Mouse (Mus musculus) heart, adult 2 months (tissue): ENCODE measurements at regions not wholly inside any gene's neighbourhood (a gene's known extent, or its start where the extent isn't known, plus 50 kb on each side); places are given as distances from the start of the nearest gene placed in this dataset.

ENCODE experiments used
- DNase-seq, 2 experiments: peaks; one replicate each; pipeline ENCODE4 v3.0.0; 2021
- H3K27ac ChIP-seq: fragments of 200-600 bp; 2 replicates; pipeline ENCODE4 v1.8.1; 2022
- H3K27me3 ChIP-seq: fragments of 200-500 bp; 2 replicates; pipeline ENCODE4 v1.6.1; 2012; ENCODE audit warnings: mild to moderate bottlenecking, low read length, inconsistent platforms, mixed read lengths; ENCODE audit not compliant: control insufficient read depth, insufficient read depth
- H3K36me3 ChIP-seq: fragments of 200-500 bp; 2 replicates; pipeline ENCODE4 v1.6.1; 2012; ENCODE audit warnings: low read length, inconsistent platforms; ENCODE audit not compliant: control insufficient read depth, insufficient read depth
- H3K4me1 ChIP-seq: fragments of 200-500 bp; 2 replicates; pipeline ENCODE4 v1.6.1; 2011; ENCODE audit warnings: low read length; ENCODE audit not compliant: control insufficient read depth, insufficient read depth
- H3K4me3 ChIP-seq: fragments of 200-600 bp; 2 replicates; pipeline ENCODE4 v1.8.1; 2022
- H3K79me2 ChIP-seq: fragments of 200-500 bp; replicated peaks from 2 replicates; pipeline ENCODE4 v1.6.1; 2012; ENCODE audit warnings: mild to moderate bottlenecking, inconsistent platforms, low read length, moderate library complexity, mixed read lengths; ENCODE audit not compliant: control insufficient read depth, insufficient read depth
- H3K9ac ChIP-seq: fragments of 200-500 bp; 2 replicates; pipeline ENCODE4 v1.6.1; 2012; ENCODE audit warnings: low read depth, mild to moderate bottlenecking, control low read depth, inconsistent platforms, low read length, mixed read lengths
- CTCF ChIP-seq: fragments of 200-600 bp; IDR thresholded peaks from 2 replicates; pipeline ENCODE4 v1.8.1; 2022; ENCODE audit warnings: antibody characterized with exemption, mild to moderate bottlenecking, moderate library complexity
- EP300 ChIP-seq: fragments of 200-500 bp; IDR thresholded peaks from 2 replicates; pipeline ENCODE4 v1.6.1; 2011; ENCODE audit warnings: low read depth, low read length, control low read depth; ENCODE audit not compliant: insufficient read depth
- POLR2A ChIP-seq: fragments of 200-500 bp; IDR thresholded peaks from 2 replicates; pipeline ENCODE4 v1.6.1; 2011; ENCODE audit warnings: mild to moderate bottlenecking, low read depth, low read length, control low read depth; ENCODE audit not compliant: insufficient read depth
- WGBS: fragments of 180-500 bp; shearing (Covaris S2); methylation state at CpG from one replicate; pipeline ENCODE4 v1.1.7; 2018; 5-methylcytosine and 5-hydroxymethylcytosine counted together
- intact Hi-C: fragments of 180-260 bp; cut with DNase I; formaldehyde crosslinking; loops from one replicate; pipeline ENCODE4 v1.15.1; 2025

GRCm38 (mm10) chr3:50973081-50973480 is 251.2 kb upstream of the Noct start:
- no peak for TF ChIP-seq EP300
- no peak for TF ChIP-seq POLR2A
- TF ChIP-seq CTCF: no peak
- no peaks in the 10 kb centered on the region for H3K79me2 ChIP-seq
- H3K27me3 ChIP-seq: no peaks in the 10 kb centered on the region
- DNase-seq: no peak
- intact Hi-C loops: no loop called here
- H3K27ac ChIP-seq: no peak overlapping the region
- 84% methylated on average over 6 of the region's 6 CpGs for WGBS
- H3K9ac ChIP-seq: no peak overlapping the region
- H3K4me3 ChIP-seq: no peak overlapping the region
- H3K4me1 ChIP-seq: no peaks in the 10 kb centered on the region
- no peaks in the 10 kb centered on the region for H3K36me3 ChIP-seq

GRCm38 (mm10) chr3:50976141-50976780 is 248.0 kb upstream of the Noct start:
- Histone ChIP-seq H3K27ac (no peak overlapping the region), H3K27me3 (no peaks in the 10 kb centered on the region), H3K79me2 (no peaks in the 10 kb centered on the region), H3K36me3 (no peaks in the 10 kb centered on the region), H3K4me1 (no peaks in the 10 kb centered on the region), H3K9ac (no peak overlapping the region), H3K4me3 (no peak overlapping the region)
- DNase-seq: no peak
- WGBS: 64% methylated on average over 5 of the region's 5 CpGs
- intact Hi-C loops: no loop called here
- TF ChIP-seq EP300: no peak
- no peak for TF ChIP-seq POLR2A
- TF ChIP-seq CTCF: no peak

- TF ChIP-seq CTCF (no peak), EP300 (no peak), POLR2A (no peak)
- Histone ChIP-seq H3K27me3 (no peaks in the 10 kb centered on the region), H3K79me2 (no peaks in the 10 kb centered on the region), H3K4me3 (no peak overlapping the region), H3K27ac (no peak overlapping the region), H3K4me1 (no peaks in the 10 kb centered on the region), H3K9ac (no peak overlapping the region), H3K36me3 (no peaks in the 10 kb centered on the region)
- intact Hi-C loops: no loop called here
- DNase-seq: no peak
- WGBS: 74% methylated on average over 6 of the region's 6 CpGs
These were observed 247.4 kb upstream of the Noct start for GRCm38 (mm10) chr3:50976818-50977217.

- 89% methylated on average over 5 of the region's 5 CpGs for WGBS
- H3K27ac ChIP-seq: no peak overlapping the region
- H3K79me2 ChIP-seq: no peaks in the 10 kb centered on the region
- H3K27me3 ChIP-seq: no peaks in the 10 kb centered on the region
- no peak for DNase-seq
- TF ChIP-seq CTCF (no peak), POLR2A (no peak), EP300 (no peak)
- no peak overlapping the region for H3K9ac ChIP-seq
- no peaks in the 10 kb centered on the region; the same call in 1 of the 2 replicates for H3K4me1 ChIP-seq
- intact Hi-C loops: no loop called here
- no peak overlapping the region for H3K4me3 ChIP-seq
- no peaks in the 10 kb centered on the region for H3K36me3 ChIP-seq
These were observed 245.6 kb upstream of the Noct start for GRCm38 (mm10) chr3:50978636-50979035.

GRCm38 (mm10) chr3:50979592-50979991 is 244.7 kb upstream of the Noct start:
- TF ChIP-seq EP300 (no peak), CTCF (no peak), POLR2A (no peak)
- no peak overlapping the region for H3K27ac ChIP-seq
- no peak overlapping the region for H3K9ac ChIP-seq
- no peaks in the 10 kb centered on the region for H3K36me3 ChIP-seq
- intact Hi-C loops: no loop called here
- no peak for DNase-seq
- H3K4me1 ChIP-seq: no peaks in the 10 kb centered on the region; the same call in 1 of the 2 replicates
- WGBS: 88% methylated on average over 3 of the region's 3 CpGs
- no peak overlapping the region for H3K4me3 ChIP-seq
- no peaks in the 10 kb centered on the region for H3K79me2 ChIP-seq
- H3K27me3 ChIP-seq: no peaks in the 10 kb centered on the region

GRCm38 (mm10) chr3:50981751-50982150 is 242.5 kb upstream of the Noct start:
- no peaks in the 10 kb centered on the region for H3K36me3 ChIP-seq
- no peaks in the 10 kb centered on the region; the same call in 1 of the 2 replicates for H3K4me1 ChIP-seq
- no peaks in the 10 kb centered on the region for H3K79me2 ChIP-seq
- no peak for TF ChIP-seq EP300
- no peak for TF ChIP-seq POLR2A
- no peak for TF ChIP-seq CTCF
- no peaks in the 10 kb centered on the region for H3K27me3 ChIP-seq
- no peak overlapping the region for H3K4me3 ChIP-seq
- H3K27ac ChIP-seq: no peak overlapping the region
- DNase-seq: no peak
- intact Hi-C loops: no loop called here
- H3K9ac ChIP-seq: no peak overlapping the region
- WGBS: 95% methylated on average over 7 of the region's 7 CpGs
